Mouse (Mus musculus): ENCODE results near the gene Mlxipl. TPM values are rescaled to one million over a fixed set of nuclear protein-coding genes. Genes with fewer than 3 reads are reported as not detected.
"Not testable (repeated sequence)": the region's sequence is repeated elsewhere in the genome, so short reads cannot be mapped to it uniquely, and the experiment has no call there.

Gene Mlxipl
- polyA plus RNA-seq (2012; rRNA removed), result 17.8 and 28.5 TPM in 2 replicates

GRCm38 (mm10) chr5:135089653-135090052, at the start of gene Mlxipl:
Gene Mlxipl, plus strand, starts transcription at chr5:135089890.
- no peak for TF ChIP-seq CTCF (IDR thresholded peaks at IDR 0.05; ENCODE audit: insufficient read depth, low read length)
- TF ChIP-seq POLR2A (IDR thresholded peaks at IDR 0.05; ENCODE audit: borderline replicate concordance, extremely low read depth, low read depth, low read length), result no peak
- no peak for DNase-seq
- H3K4me1 ChIP-seq (ENCODE audit: control insufficient read depth, insufficient read depth, low read length), result no peaks in the 10 kb centered on the region
- WGBS, result 3% methylated on average over 39 of the region's 39 CpGs
- H3K4me3 ChIP-seq (replicated peaks; ENCODE audit: extremely low read depth, low read depth, low read length), result no peak within 1 kb of the TSS

DNA sequence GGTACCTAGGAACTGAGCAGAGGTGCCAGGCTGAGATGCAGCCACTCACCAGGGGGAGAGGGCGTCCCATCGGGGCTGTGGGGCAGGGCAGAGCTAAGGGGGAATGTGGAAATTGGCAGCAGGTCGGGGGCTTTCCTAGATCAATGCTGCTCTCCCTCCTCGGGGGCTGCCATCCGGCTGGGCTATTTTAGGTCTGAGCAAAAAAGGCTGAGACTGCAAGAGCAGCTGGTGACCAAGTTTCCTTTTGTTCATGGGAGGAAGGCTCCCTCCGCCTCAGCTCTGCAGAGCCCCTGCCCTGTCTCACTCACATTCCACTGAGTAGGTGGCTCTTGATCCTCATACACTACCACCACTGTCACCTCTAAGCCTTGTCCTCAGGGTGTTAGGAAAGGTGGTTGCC, 49.6 kb upstream of the Mlxipl start:
- WGBS, result 48% methylated on average over 6 of the region's 6 CpGs
- TF ChIP-seq POLR2A (IDR thresholded peaks at IDR 0.05; ENCODE audit: borderline replicate concordance, extremely low read depth, low read depth, low read length) (no peak), CTCF (IDR thresholded peaks at IDR 0.05; ENCODE audit: insufficient read depth, low read length) (no peak)

DNA sequence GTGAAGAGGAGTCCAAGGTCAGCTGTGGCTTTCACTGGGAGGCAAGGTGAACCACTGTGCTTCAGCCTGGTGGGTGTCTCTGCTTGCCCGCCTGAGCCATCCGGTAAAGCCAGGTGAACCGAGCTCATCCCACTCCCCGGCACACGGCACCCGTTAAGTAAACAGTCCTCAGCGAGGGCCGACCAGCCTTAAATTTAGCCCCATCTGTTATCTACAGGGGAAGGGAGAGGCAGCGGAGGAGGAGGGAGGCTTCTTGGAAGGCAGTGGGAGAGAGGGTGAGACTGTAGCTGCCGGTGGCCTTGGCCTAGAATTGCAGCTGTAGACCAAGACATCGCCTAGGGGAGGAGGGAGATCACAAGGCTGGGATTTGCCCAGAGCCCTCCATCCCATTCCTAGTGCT, 48.9 kb upstream of the Mlxipl start:
- 64% methylated on average over 11 of the region's 11 CpGs for WGBS
- Histone ChIP-seq H3K4me3 (replicated peaks; ENCODE audit: extremely low read depth, low read depth, low read length) (no peak overlapping the region), H3K4me1 (ENCODE audit: control insufficient read depth, insufficient read depth, low read length) (no peaks in the 10 kb centered on the region)
- DNase-seq, result no peak
- TF ChIP-seq CTCF (IDR thresholded peaks at IDR 0.05; ENCODE audit: insufficient read depth, low read length) (no peak), POLR2A (IDR thresholded peaks at IDR 0.05; ENCODE audit: borderline replicate concordance, extremely low read depth, low read depth, low read length) (no peak)

More for the DNA sequence above, 49.6 kb upstream of the Mlxipl start:
- no peaks in the 10 kb centered on the region for H3K4me1 ChIP-seq (ENCODE audit: control insufficient read depth, insufficient read depth, low read length)
- DNase-seq, result no peak
- no peak overlapping the region for H3K4me3 ChIP-seq (replicated peaks; ENCODE audit: extremely low read depth, low read depth, low read length)

GRCm38 (mm10) chr5:135042105-135042788, 47.4 kb upstream of the Mlxipl start:
- TF ChIP-seq CTCF (IDR thresholded peaks at IDR 0.05; ENCODE audit: insufficient read depth, low read length), result no peak
- TF ChIP-seq POLR2A (IDR thresholded peaks at IDR 0.05; ENCODE audit: borderline replicate concordance, extremely low read depth, low read depth, low read length), result no peak
- Histone ChIP-seq H3K4me3 (replicated peaks; ENCODE audit: extremely low read depth, low read depth, low read length) (no peak overlapping the region), H3K4me1 (ENCODE audit: control insufficient read depth, insufficient read depth, low read length) (no peaks in the 10 kb centered on the region)
- 71% methylated on average over 21 of the region's 21 CpGs for WGBS
- DNase-seq, result no peak

DNA sequence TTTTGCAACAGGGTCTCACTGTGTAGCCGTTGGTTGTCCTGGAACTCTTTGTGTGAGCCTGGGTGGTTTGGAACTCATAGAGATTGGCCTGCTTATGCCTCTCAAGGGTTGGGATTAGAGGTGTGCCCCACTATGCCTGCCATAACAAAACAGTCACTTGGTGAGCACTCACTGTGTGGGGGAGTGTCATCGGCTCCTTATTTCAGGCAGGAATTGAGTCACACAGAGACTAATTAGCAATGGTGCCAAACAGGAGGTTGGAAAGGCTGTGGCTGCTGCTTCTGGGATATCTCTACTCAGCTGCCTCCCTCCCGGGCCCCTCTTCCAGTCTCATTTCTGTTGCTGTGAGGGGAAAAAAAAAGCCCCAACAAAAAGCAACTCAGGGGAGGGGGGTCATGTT, 45.1 kb upstream of the Mlxipl start:
- TF ChIP-seq POLR2A (IDR thresholded peaks at IDR 0.05; ENCODE audit: borderline replicate concordance, extremely low read depth, low read depth, low read length) (no peak), CTCF (IDR thresholded peaks at IDR 0.05; ENCODE audit: insufficient read depth, low read length) (no peak)
- 87% methylated on average over 3 of the region's 3 CpGs for WGBS
- DNase-seq, result no peak
- Histone ChIP-seq H3K4me3 (replicated peaks; ENCODE audit: extremely low read depth, low read depth, low read length) (no peak overlapping the region), H3K4me1 (ENCODE audit: control insufficient read depth, insufficient read depth, low read length) (no peaks in the 10 kb centered on the region)

GRCm38 (mm10) chr5:135048539-135048938, 41.2 kb upstream of the Mlxipl start:
- 86% methylated on average over 5 of the region's 5 CpGs for WGBS
- H3K4me1 ChIP-seq (ENCODE audit: control insufficient read depth, insufficient read depth, low read length), result no peaks in the 10 kb centered on the region
- TF ChIP-seq POLR2A (IDR thresholded peaks at IDR 0.05; ENCODE audit: borderline replicate concordance, extremely low read depth, low read depth, low read length), result no peak
- TF ChIP-seq CTCF (IDR thresholded peaks at IDR 0.05; ENCODE audit: insufficient read depth, low read length), result no peak
- DNase-seq, result no peak
- no peak overlapping the region for H3K4me3 ChIP-seq (replicated peaks; ENCODE audit: extremely low read depth, low read depth, low read length)

GRCm38 (mm10) chr5:135049268-135049667, 40.4 kb upstream of the Mlxipl start:
- H3K4me3 ChIP-seq (replicated peaks; ENCODE audit: extremely low read depth, low read depth, low read length); DNase-seq; H3K4me1 ChIP-seq (ENCODE audit: control insufficient read depth, insufficient read depth, low read length): not testable (repeated sequence)
- WGBS, result 96% methylated on average over 5 of the region's 6 CpGs

GRCm38 (mm10) chr5:135053356-135053755, 36.3 kb upstream of the Mlxipl start:
- TF ChIP-seq POLR2A (IDR thresholded peaks at IDR 0.05; ENCODE audit: borderline replicate concordance, extremely low read depth, low read depth, low read length) (no peak), CTCF (IDR thresholded peaks at IDR 0.05; ENCODE audit: insufficient read depth, low read length) (no peak)
- DNase-seq, result no peak
- Histone ChIP-seq H3K4me3 (replicated peaks; ENCODE audit: extremely low read depth, low read depth, low read length) (no peak overlapping the region), H3K4me1 (ENCODE audit: control insufficient read depth, insufficient read depth, low read length) (no peaks in the 10 kb centered on the region)
- WGBS, result 82% methylated on average over 12 of the region's 12 CpGs

GRCm38 (mm10) chr5:135063629-135064381, 25.9 kb upstream of the Mlxipl start, which contains the start of gene Dnajc30:
Gene Dnajc30, plus strand, starts transcription at chr5:135064202.
- TF ChIP-seq CTCF (IDR thresholded peaks at IDR 0.05; ENCODE audit: insufficient read depth, low read length), result no peak
- peak; percentile 61; the same call in 1 of the 2 replicates for TF ChIP-seq POLR2A (IDR thresholded peaks at IDR 0.05; ENCODE audit: borderline replicate concordance, extremely low read depth, low read depth, low read length)
- WGBS, result under 1% methylated on average over 52 of the region's 52 CpGs
- DNase-seq, result peak; percentile 94
- peak within 1 kb of the TSS; percentile 94 for H3K4me3 ChIP-seq (replicated peaks; ENCODE audit: extremely low read depth, low read depth, low read length)
- H3K4me1 ChIP-seq (ENCODE audit: control insufficient read depth, insufficient read depth, low read length), result 0 out of 2 replicates have a peak, but pooled peaks cover 2% of the 10 kb centered on the region

DNA sequence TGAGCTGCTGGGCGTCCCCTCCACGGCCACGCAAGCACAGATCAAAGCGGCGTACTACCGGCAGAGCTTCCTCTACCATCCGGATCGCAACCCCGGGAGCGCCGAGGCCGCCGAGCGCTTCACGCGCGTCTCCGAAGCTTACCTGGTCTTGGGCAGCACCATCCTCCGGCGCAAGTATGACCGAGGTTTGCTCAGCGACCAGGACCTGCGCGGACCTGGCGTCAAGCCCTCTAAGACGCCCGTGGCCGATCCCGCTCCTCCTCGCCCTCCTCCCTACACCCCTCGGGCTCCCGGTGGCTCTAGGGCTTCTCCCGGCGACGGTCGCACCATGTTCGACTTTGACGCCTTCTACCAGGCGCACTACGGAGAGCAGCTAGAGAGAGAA, 25.3 kb upstream of the Mlxipl start:
- no peak for DNase-seq
- Histone ChIP-seq H3K4me3 (replicated peaks; ENCODE audit: extremely low read depth, low read depth, low read length) (peak overlapping the region; percentile 94), H3K4me1 (ENCODE audit: control insufficient read depth, insufficient read depth, low read length) (0 out of 2 replicates have a peak, but pooled peaks cover 2% of the 10 kb centered on the region)
- WGBS, result under 1% methylated on average over 40 of the region's 40 CpGs
- no peak for TF ChIP-seq CTCF (IDR thresholded peaks at IDR 0.05; ENCODE audit: insufficient read depth, low read length)
- no peak for TF ChIP-seq POLR2A (IDR thresholded peaks at IDR 0.05; ENCODE audit: borderline replicate concordance, extremely low read depth, low read depth, low read length)

DNA sequence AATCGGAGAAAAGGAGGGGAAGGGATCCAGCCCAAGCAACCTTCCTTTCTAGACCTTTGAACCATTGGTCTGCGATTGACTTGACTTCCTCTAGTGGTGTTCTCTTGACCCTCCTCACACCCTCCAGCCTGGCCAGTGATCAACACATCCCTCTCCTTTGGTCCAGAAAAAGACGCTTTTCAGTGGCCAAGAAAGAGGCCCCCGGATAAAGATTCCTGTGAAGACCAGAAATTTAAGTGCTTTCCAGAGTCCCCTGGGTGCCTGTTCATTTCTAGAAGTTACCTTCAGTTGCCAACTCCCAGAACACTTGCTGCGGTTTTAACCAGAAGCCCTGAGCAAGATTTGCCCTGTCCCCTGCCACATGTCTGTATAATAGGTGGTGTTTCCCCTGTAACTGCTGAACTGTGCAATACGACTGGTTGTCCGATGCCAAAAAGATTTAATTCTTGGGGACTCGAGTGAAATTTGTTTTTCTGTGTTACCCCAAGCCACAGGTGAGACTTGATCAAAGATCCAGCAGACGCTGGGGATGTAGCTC, 24.7 kb upstream of the Mlxipl start, which contains the start of gene Bud23:
Bud23 (minus strand) TSS at position 51 of the 538 bp plus-strand sequence.
- H3K4me3 ChIP-seq (replicated peaks; ENCODE audit: extremely low read depth, low read depth, low read length), result peak within 1 kb of the TSS; percentile 94
- WGBS, result 65% methylated on average over 9 of the region's 9 CpGs
- not testable (repeated sequence) for H3K4me1 ChIP-seq (ENCODE audit: control insufficient read depth, insufficient read depth, low read length); DNase-seq
